Mouse (Mus musculus): ENCODE measurements at regions not wholly inside any gene's neighbourhood (a gene's known extent, or its start where the extent isn't known, plus 50 kb on each side); places are given as distances from the start of the nearest gene placed in this dataset.

DNA sequence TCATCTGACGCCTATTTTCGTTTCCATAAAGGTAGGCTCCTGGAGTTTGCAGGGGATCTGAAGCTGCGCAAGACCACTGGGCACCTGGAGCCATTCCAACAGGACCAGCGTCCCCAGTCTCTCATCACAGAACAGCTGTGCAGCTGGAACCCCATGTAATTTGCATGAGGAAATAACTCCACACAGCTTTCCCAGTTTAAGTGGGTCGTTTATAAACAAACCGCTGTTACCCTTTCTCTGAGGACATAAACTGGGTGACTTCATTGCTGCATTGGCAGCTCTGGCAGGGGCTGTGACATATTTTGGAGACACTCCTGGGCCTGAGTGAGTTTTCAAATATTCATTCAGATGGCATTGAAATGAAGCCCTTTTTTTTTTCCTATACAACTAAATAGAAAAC is 145.2 kb downstream of the Tmem18 start:
- Histone ChIP-seq H3K9ac (no peak overlapping the region), H3K4me1 (replicated peaks) (peaks cover 3% of the 10 kb centered on the region), H3K27me3 (no peaks in the 10 kb centered on the region), H3K9me3 (no peaks in the 10 kb centered on the region), H3K4me2 (no peak overlapping the region), H3K27ac (no peak overlapping the region), H3K36me3 (no peaks in the 10 kb centered on the region), H3K4me3 (no peak overlapping the region)
- 78% methylated on average over 6 of the region's 6 CpGs for WGBS
- ATAC-seq (ENCODE audit: low FRiP score), result no peak

DNA sequence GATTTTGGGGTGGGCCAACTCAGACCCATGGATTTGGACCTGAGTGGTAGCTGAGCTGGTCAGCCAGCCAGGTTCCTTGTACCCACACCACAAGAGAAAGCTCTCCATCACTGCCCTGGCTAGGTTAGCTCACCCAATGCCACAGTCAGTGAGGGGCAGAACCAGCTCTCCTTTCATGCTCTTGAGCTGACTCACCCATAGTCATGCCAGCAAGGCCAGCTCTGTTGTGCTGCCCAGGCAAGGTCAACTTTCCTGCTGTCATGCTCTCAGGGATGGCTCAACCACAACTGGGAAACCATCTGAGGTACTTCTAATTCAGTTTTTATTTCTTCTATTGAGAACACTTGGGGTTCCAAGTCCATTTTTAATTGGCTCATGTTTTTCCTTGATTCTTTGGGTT is 116.5 kb upstream of the Alkal2 start:
- ATAC-seq (ENCODE audit: low FRiP score), result no peak
- H3K27ac ChIP-seq, result no peak overlapping the region
- H3K4me2 ChIP-seq, result no peak overlapping the region
- H3K27me3 ChIP-seq, result no peaks in the 10 kb centered on the region
- H3K36me3 ChIP-seq, result no peaks in the 10 kb centered on the region
- H3K4me3 ChIP-seq, result no peak overlapping the region
- no peaks in the 10 kb centered on the region for H3K4me1 ChIP-seq (replicated peaks)
- no peak overlapping the region for H3K9ac ChIP-seq
- H3K9me3 ChIP-seq, result no peaks in the 10 kb centered on the region

DNA sequence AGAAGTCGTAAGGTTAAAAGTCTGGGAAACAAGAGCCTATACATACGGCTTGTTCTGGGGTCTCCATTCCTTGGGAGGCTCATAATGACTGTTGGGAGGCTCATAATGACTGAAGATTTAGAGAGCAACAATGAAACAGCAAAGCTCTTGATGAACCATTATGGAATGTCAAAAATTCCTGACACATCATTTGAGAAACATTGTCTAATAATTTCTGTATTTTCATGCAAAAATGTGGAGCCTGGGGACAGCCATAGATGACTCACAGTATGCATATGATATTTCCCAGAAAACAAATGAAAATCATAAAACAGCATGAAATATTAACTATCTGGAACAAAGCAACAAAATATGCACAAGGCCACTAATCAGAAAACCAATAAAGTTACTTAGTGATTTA is 90.8 kb upstream of the Alkal2 start:
- H3K9me3 ChIP-seq, result no peaks in the 10 kb centered on the region
- no peak overlapping the region for H3K4me2 ChIP-seq
- no peak overlapping the region for H3K27ac ChIP-seq
- 95% methylated on average over 2 of the region's 2 CpGs for WGBS
- ATAC-seq (ENCODE audit: low FRiP score), result no peak
- H3K36me3 ChIP-seq, result no peaks in the 10 kb centered on the region
- H3K4me3 ChIP-seq, result no peak overlapping the region
- no peaks in the 10 kb centered on the region for H3K27me3 ChIP-seq
- H3K9ac ChIP-seq, result no peak overlapping the region
- no peaks in the 10 kb centered on the region for H3K4me1 ChIP-seq (replicated peaks)

DNA sequence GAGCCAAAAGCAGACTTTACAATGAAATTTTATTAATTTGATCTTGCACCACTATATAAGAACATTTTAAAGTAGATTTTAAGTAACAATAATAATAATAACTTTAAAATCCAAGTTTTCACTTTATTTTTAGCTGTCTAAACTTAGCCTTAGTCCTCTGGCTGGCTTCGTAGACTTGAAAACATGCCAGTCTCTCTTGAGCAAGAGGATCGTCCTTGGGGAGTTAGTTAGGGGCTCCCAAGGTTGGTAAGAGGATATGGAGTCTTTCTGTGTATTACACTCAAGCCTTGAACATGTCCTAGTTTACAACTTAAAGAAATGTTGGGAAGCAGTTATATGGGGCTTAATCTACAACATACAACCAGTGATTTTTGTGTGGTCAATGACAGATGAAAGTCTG is 68.0 kb upstream of the Alkal2 start:
- 93% methylated on average over 2 of the region's 2 CpGs for WGBS
- no peak overlapping the region for H3K9ac ChIP-seq
- no peaks in the 10 kb centered on the region for H3K4me1 ChIP-seq (replicated peaks)

DNA sequence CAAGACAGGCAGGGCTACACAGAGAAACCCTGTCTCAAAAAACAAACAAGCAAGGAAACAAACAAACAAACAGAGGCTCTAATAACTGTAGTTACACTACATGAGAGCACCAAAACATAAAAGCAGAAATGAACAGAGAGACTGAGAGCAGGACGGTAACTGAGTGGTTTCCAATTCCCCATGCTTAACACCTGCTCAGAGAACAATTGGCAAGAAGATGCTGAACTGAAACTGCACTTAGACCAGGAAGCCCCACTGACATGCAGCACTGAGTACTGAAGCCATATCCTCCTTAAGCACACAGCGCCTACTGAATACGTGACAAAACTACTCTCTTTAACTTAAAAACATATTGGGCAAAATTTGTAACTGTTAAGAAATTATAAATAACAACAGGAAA is 52.7 kb upstream of the Alkal2 start:
- Histone ChIP-seq H3K9me3 (no peaks in the 10 kb centered on the region), H3K4me1 (replicated peaks) (no peaks in the 10 kb centered on the region), H3K27me3 (no peaks in the 10 kb centered on the region), H3K27ac (no peak overlapping the region), H3K36me3 (no peaks in the 10 kb centered on the region), H3K9ac (no peak overlapping the region), H3K4me3 (no peak overlapping the region), H3K4me2 (no peak overlapping the region)
- ATAC-seq (ENCODE audit: low FRiP score), result no peak
- WGBS, result 89% methylated on average over 3 of the region's 3 CpGs

More for the DNA sequence above, 68.0 kb upstream of the Alkal2 start:
- no peak for ATAC-seq (ENCODE audit: low FRiP score)
- Histone ChIP-seq H3K9me3 (no peaks in the 10 kb centered on the region), H3K36me3 (no peaks in the 10 kb centered on the region), H3K27ac (no peak overlapping the region), H3K27me3 (no peaks in the 10 kb centered on the region), H3K4me3 (no peak overlapping the region), H3K4me2 (no peak overlapping the region)

All from hindbrain, embryonic 13.5 days (tissue).